Mouse (Mus musculus) liver, adult (tissue): Measurements from ENCODE around the gene Vps13c.

Experiments
- GATA4 ChIP-seq: IDR thresholded peaks from 2 replicates; pipeline ENCODE4 v1.6.1; 2014; ENCODE audit warnings: mild to moderate bottlenecking, low read length; ENCODE audit not compliant: insufficient replicate concordance

Vps13c gene

GRCm38 (mm10) chr9:67896646-67897295 is 56.6 kb downstream of the Vps13c start:
- TF ChIP-seq GATA4: no peak

GRCm38 (mm10) chr9:67900398-67900797 is 60.2 kb downstream of the Vps13c start:
- TF ChIP-seq GATA4: no peak

GRCm38 (mm10) chr9:67904355-67904754 is 64.2 kb downstream of the Vps13c start:
- no peak for TF ChIP-seq GATA4

- no peak for TF ChIP-seq GATA4
Measured at GRCm38 (mm10) chr9:67905541-67905940, 65.3 kb downstream of the Vps13c start.

GRCm38 (mm10) chr9:67914681-67915080 is 74.5 kb downstream of the Vps13c start:
- no peak for TF ChIP-seq GATA4

GRCm38 (mm10) chr9:67922350-67922749 is 82.2 kb downstream of the Vps13c start:
- no peak for TF ChIP-seq GATA4

GRCm38 (mm10) chr9:67930629-67931028 is 90.4 kb downstream of the Vps13c start:
- no peak for TF ChIP-seq GATA4

- no peak for TF ChIP-seq GATA4
Measured at GRCm38 (mm10) chr9:67937286-67937685, 97.1 kb downstream of the Vps13c start.

GRCm38 (mm10) chr9:67955466-67956010 is 115.3 kb downstream of the Vps13c start:
- TF ChIP-seq GATA4: no peak

- TF ChIP-seq GATA4: no peak
Measured at GRCm38 (mm10) chr9:67961953-67962352, 121.8 kb downstream of the Vps13c start.

- TF ChIP-seq GATA4: no peak
Measured at GRCm38 (mm10) chr9:67965889-67966288, 125.7 kb downstream of the Vps13c start.

GRCm38 (mm10) chr9:67967011-67967410 is 126.8 kb downstream of the Vps13c start:
- no peak for TF ChIP-seq GATA4

GRCm38 (mm10) chr9:67973451-67973850 is 133.3 kb downstream of the Vps13c start:
- TF ChIP-seq GATA4: no peak

- no peak for TF ChIP-seq GATA4
Measured at GRCm38 (mm10) chr9:67975491-67975890, 135.3 kb downstream of the Vps13c start.

- no peak for TF ChIP-seq GATA4
Measured at GRCm38 (mm10) chr9:68006566-68006965, 166.4 kb downstream of the Vps13c start.

- no peak for TF ChIP-seq GATA4
Measured at GRCm38 (mm10) chr9:68014991-68015396, 174.8 kb downstream of the Vps13c start.
